Comparison of ENCODE assay signal across 7 mouse cellular contexts in the genomic region with DNA sequence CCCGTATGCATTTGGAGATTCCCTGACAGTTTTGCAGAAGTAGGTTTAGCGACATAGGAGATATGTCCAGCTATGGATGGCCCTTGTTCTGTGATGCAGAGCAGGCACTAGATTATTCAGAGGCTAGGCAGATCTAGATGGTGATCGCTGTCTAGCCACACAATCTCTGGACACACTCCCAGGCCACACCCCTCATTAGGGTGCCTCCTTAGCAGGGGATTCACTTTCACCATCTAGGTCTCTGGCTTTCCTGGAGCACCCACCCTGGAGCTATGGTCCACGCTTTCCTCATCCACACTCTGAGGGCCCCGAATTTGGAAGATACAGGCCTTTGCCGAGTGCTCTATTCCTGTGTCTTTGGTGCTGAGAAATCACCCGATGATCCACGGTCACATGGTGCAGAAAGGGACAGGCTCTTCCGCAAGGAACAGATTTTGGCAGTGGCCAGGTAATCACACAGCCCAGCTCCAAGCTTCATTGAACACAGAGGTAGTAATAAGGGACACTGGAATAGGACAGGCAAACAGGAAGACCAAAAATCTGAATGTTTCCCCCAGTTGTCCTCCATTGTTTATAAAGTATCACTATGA. TPM values are rescaled to one million over a fixed set of nuclear protein-coding genes. Genes with fewer than 3 reads are reported as not detected.
DNase-seq lines count a peak whose midpoint lies in the region; ATAC-seq and TF ChIP-seq lines count a peak whose summit lies in the region.

No protein-coding gene starts in this region.

- peaks cover 47% of the 10 kb centered on the region for H3K4me1 ChIP-seq in E14TG2a.4 (replicated peaks; ENCODE audit: low read depth, low read length)
- peaks cover 5% of the 10 kb centered on the region for H3K4me1 ChIP-seq in forebrain, embryonic 11.5 days (replicated peaks; ENCODE audit: control insufficient read depth, insufficient read depth, low read length)
- peaks cover 11% of the 10 kb centered on the region for H3K4me1 ChIP-seq in hindbrain, postnatal 0 days (ENCODE audit: insufficient read depth, low read length)
- H3K4me1 ChIP-seq in liver, postnatal 0 days (ENCODE audit: insufficient read depth) = peaks cover 67% of the 10 kb centered on the region
- H3K4me1 ChIP-seq in stomach, embryonic 15.5 days = peaks cover 20% of the 10 kb centered on the region

- 0 out of 2 replicates have a peak, but pooled peaks cover 10% of the 10 kb centered on the region for H3K36me3 ChIP-seq in E14TG2a.4 (ENCODE audit: insufficient read depth, low read length)
- H3K36me3 ChIP-seq in forebrain, embryonic 11.5 days (ENCODE audit: control insufficient read depth, insufficient read depth, low read length) = no peaks in the 10 kb centered on the region; the same call in 1 of the 2 replicates
- H3K36me3 ChIP-seq in hindbrain, postnatal 0 days (ENCODE audit: insufficient read depth, low read length) = peaks cover 7% of the 10 kb centered on the region; the same call in 1 of the 2 replicates
- H3K36me3 ChIP-seq in liver, postnatal 0 days (replicated peaks; ENCODE audit: insufficient read depth, low read length) = peaks cover 10% of the 10 kb centered on the region
- H3K36me3 ChIP-seq in stomach, embryonic 15.5 days = no peaks in the 10 kb centered on the region

- no peak for TF ChIP-seq CTCF in E14TG2a.4 (conservative IDR thresholded peaks at IDR 0.05; ENCODE audit: low read length)
- TF ChIP-seq CTCF in hindbrain, postnatal 0 days (IDR thresholded peaks at IDR 0.05; ENCODE audit: low read depth) = no peak
- no peak for TF ChIP-seq CTCF in liver, postnatal 0 days (IDR thresholded peaks at IDR 0.05; ENCODE audit: low read depth)

- 74% methylated on average over 9 of the region's 9 CpGs for WGBS in forebrain, embryonic 11.5 days
- WGBS in hindbrain, postnatal 0 days = 50% methylated on average over 9 of the region's 9 CpGs
- 44% methylated on average over 9 of the region's 9 CpGs for WGBS in liver, postnatal 0 days (ENCODE audit: insufficient replicate concordance)
- 60% methylated on average over 9 of the region's 9 CpGs for WGBS in stomach, embryonic 15.5 days

- peak overlapping the region; percentile 68 for H3K4me2 ChIP-seq in forebrain, embryonic 11.5 days (ENCODE audit: low read depth, low read length, severe bottlenecking)
- H3K4me2 ChIP-seq in hindbrain, postnatal 0 days (ENCODE audit: low read depth, low read length) = peak overlapping the region; percentile 74
- H3K4me2 ChIP-seq in liver, postnatal 0 days (ENCODE audit: low read depth, low read length) = peak overlapping the region; percentile 70
- peak overlapping the region; percentile 58 for H3K4me2 ChIP-seq in stomach, embryonic 15.5 days

- H3K4me3 ChIP-seq in E14TG2a.4 (replicated peaks; ENCODE audit: low read length) = peak overlapping the region; percentile 87
- peak overlapping the region; percentile 54 for H3K4me3 ChIP-seq in forebrain, embryonic 11.5 days (ENCODE audit: low read depth, low read length)
- H3K4me3 ChIP-seq in hindbrain, postnatal 0 days (ENCODE audit: low read length) = peak overlapping the region; percentile 62
- peak overlapping the region; percentile 69 for H3K4me3 ChIP-seq in liver, postnatal 0 days (ENCODE audit: low read depth, low read length)
- peak overlapping the region; percentile 49 for H3K4me3 ChIP-seq in stomach, embryonic 15.5 days (replicated peaks)

- H3K27ac ChIP-seq in forebrain, embryonic 11.5 days (ENCODE audit: low read depth, low read length) = no peak overlapping the region
- peak overlapping the region; percentile 94 for H3K27ac ChIP-seq in hindbrain, postnatal 0 days
- H3K27ac ChIP-seq in liver, postnatal 0 days (ENCODE audit: low read depth) = peak overlapping the region; percentile 91
- H3K27ac ChIP-seq in stomach, embryonic 15.5 days = peak overlapping the region; percentile 44; the same call in 1 of the 2 replicates

- peak overlapping the region; percentile 77 for H3K9ac ChIP-seq in forebrain, embryonic 11.5 days (ENCODE audit: low read length)
- H3K9ac ChIP-seq in hindbrain, postnatal 0 days (replicated peaks; ENCODE audit: low read length) = peak overlapping the region; percentile 74
- H3K9ac ChIP-seq in liver, postnatal 0 days (replicated peaks) = peak overlapping the region; percentile 74
- H3K9ac ChIP-seq in stomach, embryonic 15.5 days = peak overlapping the region; percentile 42; the same call in 1 of the 2 replicates

- TF ChIP-seq EP300 in liver, postnatal 0 days (IDR thresholded peaks at IDR 0.05; ENCODE audit: low read depth) = no peak

- no peak for ATAC-seq in forebrain, embryonic 11.5 days (replicated peaks; ENCODE audit: low FRiP score)
- ATAC-seq in hindbrain, postnatal 0 days = no peak
- ATAC-seq in liver, postnatal 0 days = no peak
- no peak for ATAC-seq in stomach, embryonic 15.5 days (ENCODE audit: insufficient read depth, low FRiP score, low read depth)

- 0 out of 2 replicates have a peak, but pooled peaks cover 8% of the 10 kb centered on the region for H3K27me3 ChIP-seq in E14TG2a.4 (ENCODE audit: insufficient read depth, low read length)
- no peaks in the 10 kb centered on the region for H3K27me3 ChIP-seq in forebrain, embryonic 11.5 days (ENCODE audit: control insufficient read depth, insufficient read depth, low read length)
- H3K27me3 ChIP-seq in hindbrain, postnatal 0 days (ENCODE audit: insufficient read depth, low read length) = no peaks in the 10 kb centered on the region
- H3K27me3 ChIP-seq in liver, postnatal 0 days (ENCODE audit: insufficient read depth, low read length) = no peaks in the 10 kb centered on the region
- no peaks in the 10 kb centered on the region for H3K27me3 ChIP-seq in stomach, embryonic 15.5 days (replicated peaks)

- peaks cover 5% of the 10 kb centered on the region; the same call in 1 of the 2 replicates for H3K9me3 ChIP-seq in E14TG2a.4 (ENCODE audit: low read length)
- H3K9me3 ChIP-seq in forebrain, embryonic 11.5 days (ENCODE audit: control insufficient read depth, low read length) = no peaks in the 10 kb centered on the region
- H3K9me3 ChIP-seq in hindbrain, postnatal 0 days (ENCODE audit: low read length) = no peaks in the 10 kb centered on the region
- H3K9me3 ChIP-seq in liver, postnatal 0 days (ENCODE audit: low read length) = no peaks in the 10 kb centered on the region
- H3K9me3 ChIP-seq in stomach, embryonic 15.5 days = no peaks in the 10 kb centered on the region

- DNase-seq in NIH3T3 (ENCODE audit: low read depth) = peak; percentile 54
- DNase-seq in forebrain, embryonic 11.5 days (ENCODE audit: low spot score) = no peak
- DNase-seq in hindbrain, postnatal 0 days (ENCODE audit: low spot score) = peak; percentile 21
- DNase-seq in liver, postnatal 0 days = peak; percentile 30
- no peak for DNase-seq in left cerebral cortex, postnatal 14 days (ENCODE audit: low spot score in 2 of 2)

- intact Hi-C loops in left cerebral cortex, postnatal 14 days (cut with DNase I) = no loop called here

RNA-seq across cellular contexts. Expression of a gene that starts 4.2 kb away (rescaled TPM):
- polyA plus RNA-seq in forebrain, embryonic 11.5 days (2014; fragmentation: Nextera tagmentation; extraction: Ambion mirVana) = 30.6 and 31.4 TPM in 2 replicates
- 63.0 and 67.6 TPM in 2 replicates for total RNA-seq in hindbrain, postnatal 0 days (2014; rRNA removed)
- polyA plus RNA-seq in hindbrain, postnatal 0 days (2015; fragmentation: Nextera tagmentation; extraction: Ambion mirVana) = 37.1 and 37.5 TPM in 2 replicates
- 19.5 TPM in 2 replicates for polyA plus RNA-seq in liver, postnatal 0 days (2015; fragmentation: Nextera tagmentation; extraction: Ambion mirVana)
- polyA plus RNA-seq in stomach, embryonic 15.5 days (2015; fragmentation: Nextera tagmentation; extraction: Ambion mirVana) = 23.2 and 23.7 TPM in 2 replicates
- 10 to 100 TPM; 23.9 to 26.3 TPM for total RNA-seq in left cerebral cortex, postnatal 14 days (2021)

RNA-seq across cellular contexts. Expression of a gene that starts 22.7 kb away (rescaled TPM):
- polyA plus RNA-seq in forebrain, embryonic 11.5 days (2014; fragmentation: Nextera tagmentation; extraction: Ambion mirVana) = 16.6 and 17.1 TPM in 2 replicates
- 11.3 and 17.4 TPM in 2 replicates for total RNA-seq in hindbrain, postnatal 0 days (2014; rRNA removed)
- polyA plus RNA-seq in hindbrain, postnatal 0 days (2015; fragmentation: Nextera tagmentation; extraction: Ambion mirVana) = 6.1 and 6.7 TPM in 2 replicates
- polyA plus RNA-seq in liver, postnatal 0 days (2015; fragmentation: Nextera tagmentation; extraction: Ambion mirVana) = 21.2 and 22.1 TPM in 2 replicates
- polyA plus RNA-seq in stomach, embryonic 15.5 days (2015; fragmentation: Nextera tagmentation; extraction: Ambion mirVana) = 19.6 and 20.5 TPM in 2 replicates
- 1 to 10 TPM; 6.3 TPM for total RNA-seq in left cerebral cortex, postnatal 14 days (2021)

RNA-seq across cellular contexts. Expression of a gene that starts 24.0 kb away (rescaled TPM):
- 9.3 and 10.3 TPM in 2 replicates for polyA plus RNA-seq in forebrain, embryonic 11.5 days (2014; fragmentation: Nextera tagmentation; extraction: Ambion mirVana)
- 15.5 and 17.3 TPM in 2 replicates for total RNA-seq in hindbrain, postnatal 0 days (2014; rRNA removed)
- 7.8 and 8.9 TPM in 2 replicates for polyA plus RNA-seq in hindbrain, postnatal 0 days (2015; fragmentation: Nextera tagmentation; extraction: Ambion mirVana)
- 0.59 and 0.65 TPM in 2 replicates for polyA plus RNA-seq in liver, postnatal 0 days (2015; fragmentation: Nextera tagmentation; extraction: Ambion mirVana)
- 5.7 TPM in 2 replicates for polyA plus RNA-seq in stomach, embryonic 15.5 days (2015; fragmentation: Nextera tagmentation; extraction: Ambion mirVana)
- 10 to 100 TPM; 13.4 to 14.0 TPM for total RNA-seq in left cerebral cortex, postnatal 14 days (2021)

RNA-seq across cellular contexts. Expression of a gene that starts 24.4 kb away (rescaled TPM):
- polyA plus RNA-seq in forebrain, embryonic 11.5 days (2014; fragmentation: Nextera tagmentation; extraction: Ambion mirVana) = 92.2 and 93.0 TPM in 2 replicates
- total RNA-seq in hindbrain, postnatal 0 days (2014; rRNA removed) = 18.2 TPM in 2 replicates
- polyA plus RNA-seq in hindbrain, postnatal 0 days (2015; fragmentation: Nextera tagmentation; extraction: Ambion mirVana) = 22.2 and 24.0 TPM in 2 replicates
- 67.6 and 77.7 TPM in 2 replicates for polyA plus RNA-seq in liver, postnatal 0 days (2015; fragmentation: Nextera tagmentation; extraction: Ambion mirVana)
- 57.6 and 62.6 TPM in 2 replicates for polyA plus RNA-seq in stomach, embryonic 15.5 days (2015; fragmentation: Nextera tagmentation; extraction: Ambion mirVana)
- total RNA-seq in left cerebral cortex, postnatal 14 days (2021) = 10 to 100 TPM; 11.9 to 15.4 TPM

RNA-seq across cellular contexts. Expression of a gene that starts 31.3 kb away (rescaled TPM):
- polyA plus RNA-seq in forebrain, embryonic 11.5 days (2014; fragmentation: Nextera tagmentation; extraction: Ambion mirVana) = 12.3 and 13.7 TPM in 2 replicates
- 106 and 112 TPM in 2 replicates for total RNA-seq in hindbrain, postnatal 0 days (2014; rRNA removed)
- 12.8 and 14.4 TPM in 2 replicates for polyA plus RNA-seq in hindbrain, postnatal 0 days (2015; fragmentation: Nextera tagmentation; extraction: Ambion mirVana)
- polyA plus RNA-seq in liver, postnatal 0 days (2015; fragmentation: Nextera tagmentation; extraction: Ambion mirVana) = 4.2 and 4.8 TPM in 2 replicates
- 15.4 and 16.4 TPM in 2 replicates for polyA plus RNA-seq in stomach, embryonic 15.5 days (2015; fragmentation: Nextera tagmentation; extraction: Ambion mirVana)
- total RNA-seq in left cerebral cortex, postnatal 14 days (2021) = 10 to 100 TPM; 89.7 to 97.4 TPM

Comparison
In these comparisons a context has a peak if more than half of its experiments do, and no peak if none do; other contexts are left out.
1. DNase-seq: peak in NIH3T3 (single experiment), hindbrain, postnatal 0 days (single experiment) and liver, postnatal 0 days (single experiment); none in forebrain, embryonic 11.5 days (single experiment) and left cerebral cortex, postnatal 14 days (0 of 2).
2. Peak in every context shown above with its lines, with median percentiles within 50 percentile points of each other: H3K4me3 ChIP-seq, H3K4me2 ChIP-seq and H3K9ac ChIP-seq.